Mouse (Mus musculus): ENCODE results near the gene Fgfr2. TPM values are rescaled to one million over a fixed set of nuclear protein-coding genes. Genes with fewer than 3 reads are reported as not detected.
"Not testable (repeated sequence)": the region's sequence is repeated elsewhere in the genome, so short reads cannot be mapped to it uniquely, and the experiment has no call there.

Fgfr2 gene
- polyA plus RNA-seq, 1 experiment from 2014 or later, result 99.3 TPM

DNA sequence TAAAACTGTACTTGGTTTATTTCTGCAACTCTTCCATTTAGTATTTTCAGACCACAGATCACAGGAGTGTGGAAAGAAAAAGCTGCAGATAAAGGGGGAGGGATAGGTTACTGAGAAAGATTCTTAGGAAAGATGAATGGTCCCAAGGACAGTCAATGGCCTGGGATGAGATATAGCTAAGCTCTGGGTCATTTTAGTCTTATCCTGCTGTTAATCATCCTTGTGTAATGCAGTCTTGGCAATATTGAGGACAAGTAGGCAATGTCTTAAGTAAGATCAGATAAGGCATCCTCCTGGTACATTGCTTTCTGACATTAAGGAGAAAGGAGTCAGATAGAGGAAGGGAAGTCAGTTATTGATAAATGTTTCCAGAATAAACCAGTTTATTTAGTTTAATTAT, 1705.5 kb downstream of the Fgfr2 start:
- no peak for DNase-seq (ENCODE audit: low spot score)
- Histone ChIP-seq H3K27me3 (ENCODE audit: low read depth, poor library complexity, severe bottlenecking) (no peaks in the 10 kb centered on the region), H3K9me3 (replicated peaks) (no peaks in the 10 kb centered on the region), H3K4me3 (no peak overlapping the region), H3K27ac (replicated peaks) (no peak overlapping the region), H3K4me1 (no peaks in the 10 kb centered on the region), H3K36me3 (no peaks in the 10 kb centered on the region)

DNA sequence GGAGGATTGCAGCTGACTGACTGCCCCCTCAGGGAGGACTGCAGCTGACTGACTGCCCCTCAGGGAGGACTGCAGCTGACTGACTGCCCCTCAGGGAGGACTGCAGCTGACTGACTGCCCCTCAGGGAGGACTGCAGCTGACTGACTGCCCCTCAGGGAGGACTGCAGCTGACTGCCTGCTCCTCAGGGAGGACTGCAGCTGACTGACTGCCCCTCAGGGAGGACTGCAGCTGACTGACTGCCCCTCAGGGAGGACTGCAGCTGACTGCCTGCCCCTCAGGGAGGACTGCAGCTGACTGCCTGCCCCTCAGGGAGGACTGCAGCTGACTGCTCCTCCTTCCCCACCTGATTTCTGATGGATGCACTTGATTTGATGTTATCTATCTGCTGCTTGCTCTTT, 1706.4 kb downstream of the Fgfr2 start:
- H3K4me1 ChIP-seq; H3K9me3 ChIP-seq (replicated peaks); H3K27ac ChIP-seq (replicated peaks); H3K36me3 ChIP-seq; DNase-seq (ENCODE audit: low spot score); H3K4me3 ChIP-seq; H3K27me3 ChIP-seq (ENCODE audit: low read depth, poor library complexity, severe bottlenecking): not testable (repeated sequence)

DNA sequence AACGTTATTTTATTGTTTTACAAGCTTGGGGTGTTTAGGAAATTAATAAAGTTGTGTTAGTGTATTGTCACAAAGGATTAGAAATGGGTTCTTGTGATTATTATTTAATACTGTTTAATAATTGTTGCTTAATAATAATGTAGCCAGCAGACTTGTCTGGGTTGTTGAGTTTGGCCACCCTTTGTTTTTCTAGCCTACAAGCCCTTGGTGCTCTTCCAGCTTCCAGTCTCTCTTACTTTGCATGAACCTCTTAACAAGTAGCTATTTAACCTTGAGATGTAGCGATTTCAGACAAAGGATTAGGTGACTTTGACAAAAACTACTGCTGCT, 1711.2 kb downstream of the Fgfr2 start:
- no peak for DNase-seq (ENCODE audit: low spot score)
- H3K27me3 ChIP-seq (ENCODE audit: low read depth, poor library complexity, severe bottlenecking), result no peaks in the 10 kb centered on the region
- H3K9me3 ChIP-seq (replicated peaks), result no peaks in the 10 kb centered on the region
- peaks cover 22% of the 10 kb centered on the region for H3K4me1 ChIP-seq
- H3K36me3 ChIP-seq, result no peaks in the 10 kb centered on the region
- H3K27ac ChIP-seq (replicated peaks), result no peak overlapping the region
- 75% methylated on average over 2 of the region's 2 CpGs for WGBS
- no peak overlapping the region for H3K4me3 ChIP-seq

DNA sequence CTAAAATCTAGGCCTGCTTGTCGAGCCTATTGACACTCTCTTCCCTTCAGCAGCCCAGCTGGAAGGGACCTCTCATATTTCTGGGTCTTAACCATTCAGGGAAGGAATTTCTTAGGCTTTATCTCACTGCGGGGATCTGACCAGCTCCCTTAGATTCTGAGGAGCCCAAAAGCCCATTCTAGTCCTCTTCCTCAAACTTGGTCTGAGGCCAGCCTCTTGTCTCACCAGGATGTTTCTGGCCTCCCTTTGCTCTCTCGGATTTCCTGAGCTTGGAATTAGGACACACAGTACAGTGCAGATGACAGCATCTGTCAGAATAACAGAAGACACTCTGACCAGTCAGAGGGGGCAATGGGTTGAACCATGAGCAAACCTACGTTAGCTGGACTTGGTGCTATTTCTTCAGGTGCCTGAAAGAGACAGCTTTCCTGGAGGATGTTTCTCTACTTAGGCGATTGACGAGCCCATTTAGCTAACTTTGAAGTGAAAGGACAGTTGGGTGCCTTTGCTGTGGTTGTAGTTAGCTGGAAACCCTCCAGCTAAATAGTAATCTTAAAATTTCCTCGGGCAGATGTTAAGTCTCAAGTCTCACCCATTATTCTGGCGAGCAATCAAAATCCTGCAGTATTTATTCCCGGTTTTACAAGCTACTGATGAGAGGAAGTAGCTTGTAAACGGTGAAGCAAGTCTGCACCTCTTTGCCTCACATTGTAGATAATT, 1711.8 kb downstream of the Fgfr2 start:
- H3K27ac ChIP-seq (replicated peaks), result 0 out of 2 replicates have a peak overlapping the region, but pooled peaks have one; percentile 13
- H3K4me1 ChIP-seq, result peaks cover 22% of the 10 kb centered on the region
- WGBS, result 68% methylated on average over 10 of the region's 10 CpGs
- no peaks in the 10 kb centered on the region for H3K9me3 ChIP-seq (replicated peaks)
- H3K4me3 ChIP-seq, result peak overlapping the region; percentile 98
- H3K36me3 ChIP-seq, result peaks cover 1% of the 10 kb centered on the region; the same call in 1 of the 2 replicates
- no peaks in the 10 kb centered on the region for H3K27me3 ChIP-seq (ENCODE audit: low read depth, poor library complexity, severe bottlenecking)
- DNase-seq (ENCODE audit: low spot score), result no peak

DNA sequence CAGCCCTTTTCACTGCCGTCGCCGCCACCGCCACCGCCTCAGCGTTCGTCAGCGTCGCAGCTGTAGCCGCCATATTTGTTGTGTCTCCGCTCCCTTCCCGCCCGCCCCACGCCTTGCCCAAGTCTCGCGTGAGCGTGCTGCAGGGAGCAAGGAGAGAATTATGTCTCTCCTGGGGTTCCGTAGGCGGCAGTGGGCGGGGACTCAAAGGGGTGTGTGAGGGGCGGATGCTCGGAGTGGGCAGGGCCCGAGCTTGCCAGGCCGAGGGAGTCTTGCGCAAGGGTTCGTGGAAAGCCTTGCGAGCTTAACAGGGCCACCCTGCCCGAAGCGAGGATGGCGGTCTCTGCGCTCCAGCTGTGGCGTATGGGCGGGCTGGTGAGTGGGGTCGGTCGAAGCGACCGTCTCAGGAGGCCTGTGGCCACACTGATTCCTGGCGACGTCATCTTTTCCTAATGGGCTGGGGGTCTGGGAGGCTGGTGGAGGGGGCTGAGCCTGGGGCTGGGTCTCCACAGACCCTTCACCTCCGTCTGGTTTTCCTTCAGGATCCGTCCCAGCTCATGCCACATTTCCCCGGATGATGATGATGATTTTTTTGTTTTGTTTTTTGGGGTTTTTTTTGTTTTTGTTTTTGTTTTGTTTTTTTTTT, 1712.6 kb downstream of the Fgfr2 start, which contains the start of the genes Ikzf5 and Acadsb:
Gene Ikzf5, minus strand, starts transcription at position 106 of the 643 bp plus-strand sequence.
Gene Acadsb, plus strand, starts transcription at position 186 of the 643 bp plus-strand sequence.
- WGBS, result under 1% methylated on average over 42 of the region's 42 CpGs
- H3K4me3 ChIP-seq, result peak within 1 kb of the TSS; percentile 98
- H3K27ac ChIP-seq (replicated peaks), result peak within 1 kb of the TSS; percentile 94
- peak; percentile 97 for DNase-seq (ENCODE audit: low spot score)
- no peaks in the 10 kb centered on the region for H3K9me3 ChIP-seq (replicated peaks)
- peaks cover 22% of the 10 kb centered on the region for H3K4me1 ChIP-seq
- peaks cover 5% of the 10 kb centered on the region; the same call in 1 of the 2 replicates for H3K36me3 ChIP-seq
- H3K27me3 ChIP-seq (ENCODE audit: low read depth, poor library complexity, severe bottlenecking), result no peaks in the 10 kb centered on the region

DNA sequence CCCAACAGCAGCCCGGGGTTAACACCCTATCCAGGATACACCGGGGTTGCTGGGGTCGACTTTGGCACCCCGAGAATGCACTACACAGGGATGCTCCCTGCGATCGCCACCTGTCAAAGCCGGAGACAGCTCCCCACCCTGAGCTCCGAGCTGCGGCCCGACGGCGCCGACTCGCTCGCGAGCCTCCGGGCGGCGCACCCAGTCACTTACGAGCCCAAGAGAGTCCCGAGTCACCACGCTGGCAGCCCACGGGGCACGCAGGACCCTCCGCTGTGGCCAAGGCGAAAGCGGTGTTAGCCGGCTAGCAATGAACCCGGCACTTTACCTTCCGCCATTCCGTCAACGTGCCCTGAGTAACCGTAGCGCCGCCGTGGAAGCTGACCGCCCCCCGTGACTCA, 1713.2 kb downstream of the Fgfr2 start:
- H3K27me3 ChIP-seq (ENCODE audit: low read depth, poor library complexity, severe bottlenecking), result no peaks in the 10 kb centered on the region
- H3K4me1 ChIP-seq, result peaks cover 22% of the 10 kb centered on the region
- peaks cover 5% of the 10 kb centered on the region; the same call in 1 of the 2 replicates for H3K36me3 ChIP-seq
- 0% methylated on average over 38 of the region's 38 CpGs for WGBS
- no peak for DNase-seq (ENCODE audit: low spot score)
- H3K4me3 ChIP-seq, result peak overlapping the region; percentile 98
- peak overlapping the region; percentile 94 for H3K27ac ChIP-seq (replicated peaks)
- H3K9me3 ChIP-seq (replicated peaks), result no peaks in the 10 kb centered on the region

DNA sequence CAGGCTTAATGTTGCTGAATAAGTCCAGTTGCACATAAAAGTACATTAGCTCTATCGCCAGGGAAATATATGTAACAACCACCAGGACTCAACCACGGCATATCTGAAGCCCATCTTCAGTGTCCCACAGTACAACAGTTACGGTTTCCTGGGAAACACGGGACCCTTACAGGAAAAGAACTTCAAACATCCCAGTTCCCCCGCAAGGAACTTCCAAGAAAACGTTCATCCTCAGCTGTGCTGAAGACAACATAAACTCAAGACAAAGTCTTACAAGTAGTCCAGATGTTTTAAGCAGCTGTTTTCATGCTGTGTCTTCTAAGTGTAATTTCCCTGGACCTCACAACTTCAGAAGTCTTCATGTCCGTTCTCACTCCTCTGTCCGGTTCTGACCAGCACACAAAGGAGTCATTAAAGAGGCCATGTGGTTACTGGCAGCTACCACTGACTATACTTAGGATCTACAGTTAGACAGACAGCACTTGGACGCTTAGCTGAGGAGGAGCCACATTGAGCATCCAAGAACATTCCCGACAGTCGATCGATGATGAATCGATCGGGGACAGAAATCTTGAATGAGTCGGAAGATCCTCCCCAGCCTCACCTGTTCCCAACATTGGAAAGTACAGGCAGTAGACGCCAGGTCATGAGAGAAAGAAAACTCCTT, 1713.7 kb downstream of the Fgfr2 start:
- Histone ChIP-seq H3K4me1 (peaks cover 22% of the 10 kb centered on the region), H3K4me3 (peak overlapping the region; percentile 98), H3K36me3 (peaks cover 5% of the 10 kb centered on the region; the same call in 1 of the 2 replicates), H3K27ac (replicated peaks) (peak overlapping the region; percentile 94), H3K27me3 (ENCODE audit: low read depth, poor library complexity, severe bottlenecking) (no peaks in the 10 kb centered on the region), H3K9me3 (replicated peaks) (no peaks in the 10 kb centered on the region)
- DNase-seq (ENCODE audit: low spot score), result no peak
- WGBS, result 12% methylated on average over 16 of the region's 16 CpGs

DNA sequence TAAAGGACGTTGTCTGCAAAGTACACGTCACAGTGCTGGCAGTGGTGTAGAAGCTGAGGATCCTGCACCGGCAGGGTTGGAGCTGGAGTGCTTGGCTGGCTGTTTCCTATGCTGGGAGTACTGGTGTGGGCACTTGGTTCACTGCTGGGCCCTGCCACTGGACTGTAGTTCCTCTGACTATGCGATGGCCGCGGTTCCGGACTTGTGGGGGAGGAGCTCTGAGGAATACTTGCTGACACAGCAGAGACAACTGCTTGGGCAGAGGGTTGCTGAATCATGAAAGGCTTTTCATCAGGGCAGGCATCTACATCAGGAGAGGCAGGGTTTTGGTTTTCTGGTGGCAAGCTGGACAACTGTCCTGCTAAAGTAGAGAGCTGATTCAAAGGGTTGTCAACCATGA, 1731.4 kb downstream of the Fgfr2 start:
- H3K36me3 ChIP-seq, result peaks cover 66% of the 10 kb centered on the region
- not testable (repeated sequence) for H3K4me3 ChIP-seq; H3K27me3 ChIP-seq (ENCODE audit: low read depth, poor library complexity, severe bottlenecking); H3K27ac ChIP-seq (replicated peaks); H3K4me1 ChIP-seq; H3K9me3 ChIP-seq (replicated peaks); DNase-seq (ENCODE audit: low spot score)
- 92% methylated on average over 7 of the region's 7 CpGs for WGBS

DNA sequence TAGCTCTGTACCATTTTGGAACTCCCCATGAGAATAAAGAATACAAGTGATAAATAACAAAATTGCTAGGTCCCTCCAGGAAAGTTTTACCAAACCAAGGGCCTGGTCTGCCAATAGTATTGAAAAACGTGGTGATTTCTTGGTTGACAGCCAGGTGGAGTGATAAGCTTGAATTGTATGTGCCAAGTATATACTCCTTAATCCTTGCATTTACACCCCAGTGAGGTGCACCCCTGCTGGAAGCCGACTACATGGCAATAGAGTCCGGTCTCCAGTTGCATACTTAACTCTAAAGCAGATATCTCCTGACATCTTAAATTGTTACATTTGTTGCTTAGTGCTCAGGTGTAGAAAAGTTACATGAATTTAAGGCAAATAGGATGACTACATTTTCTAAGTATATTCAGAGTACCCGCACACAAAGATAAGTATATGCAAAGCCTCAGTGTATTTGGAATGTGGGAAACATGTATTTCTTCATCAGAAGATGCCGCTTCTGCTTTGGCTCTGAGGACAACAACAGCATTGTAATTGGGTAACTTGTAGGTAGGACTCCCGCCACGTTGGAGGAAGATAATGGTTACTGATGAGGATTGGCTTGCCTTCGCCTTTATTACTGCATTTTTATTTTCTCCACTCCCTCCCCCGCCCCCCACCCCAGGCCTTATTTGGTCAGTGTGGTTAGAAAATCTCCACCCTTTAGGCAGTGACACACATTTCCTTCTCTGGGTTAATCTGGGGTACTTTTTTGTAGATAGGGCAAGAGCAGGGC, 1751.1 kb downstream of the Fgfr2 start:
- 78% methylated on average over 9 of the region's 9 CpGs for WGBS
- H3K4me3 ChIP-seq, result peak overlapping the region; percentile 73
- no peaks in the 10 kb centered on the region for H3K9me3 ChIP-seq (replicated peaks)
- DNase-seq (ENCODE audit: low spot score), result no peak
- peaks cover 12% of the 10 kb centered on the region for H3K36me3 ChIP-seq
- no peaks in the 10 kb centered on the region for H3K27me3 ChIP-seq (ENCODE audit: low read depth, poor library complexity, severe bottlenecking)
- peaks cover 20% of the 10 kb centered on the region for H3K4me1 ChIP-seq
- H3K27ac ChIP-seq (replicated peaks), result peak overlapping the region; percentile 95; the same call in 1 of the 2 replicates

DNA sequence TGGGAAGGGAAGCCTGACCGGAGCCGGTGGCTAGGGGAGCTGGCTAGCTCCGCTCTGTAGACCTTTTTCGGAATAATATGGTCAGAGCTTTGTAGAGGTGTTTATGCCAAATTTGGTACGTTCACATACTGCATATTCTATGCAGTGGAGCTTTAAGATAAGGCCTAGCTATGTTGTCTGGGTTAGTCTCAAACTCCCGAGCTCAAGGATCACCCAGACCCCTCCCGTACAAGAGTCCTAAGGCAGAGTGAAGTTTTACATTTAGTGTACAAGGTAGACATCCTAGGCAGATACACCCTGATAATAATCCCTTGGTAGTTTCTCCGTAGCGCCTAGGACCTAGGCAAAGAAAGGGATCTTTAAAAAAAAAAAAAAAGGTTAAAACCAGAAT, 1751.7 kb downstream of the Fgfr2 start:
- 11% methylated on average over 9 of the region's 9 CpGs for WGBS
- no peak for DNase-seq (ENCODE audit: low spot score)
- Histone ChIP-seq H3K9me3 (replicated peaks) (no peaks in the 10 kb centered on the region), H3K27me3 (ENCODE audit: low read depth, poor library complexity, severe bottlenecking) (no peaks in the 10 kb centered on the region), H3K4me1 (peaks cover 20% of the 10 kb centered on the region), H3K4me3 (peak overlapping the region; percentile 73), H3K27ac (replicated peaks) (peak overlapping the region; percentile 95), H3K36me3 (peaks cover 12% of the 10 kb centered on the region)

DNA sequence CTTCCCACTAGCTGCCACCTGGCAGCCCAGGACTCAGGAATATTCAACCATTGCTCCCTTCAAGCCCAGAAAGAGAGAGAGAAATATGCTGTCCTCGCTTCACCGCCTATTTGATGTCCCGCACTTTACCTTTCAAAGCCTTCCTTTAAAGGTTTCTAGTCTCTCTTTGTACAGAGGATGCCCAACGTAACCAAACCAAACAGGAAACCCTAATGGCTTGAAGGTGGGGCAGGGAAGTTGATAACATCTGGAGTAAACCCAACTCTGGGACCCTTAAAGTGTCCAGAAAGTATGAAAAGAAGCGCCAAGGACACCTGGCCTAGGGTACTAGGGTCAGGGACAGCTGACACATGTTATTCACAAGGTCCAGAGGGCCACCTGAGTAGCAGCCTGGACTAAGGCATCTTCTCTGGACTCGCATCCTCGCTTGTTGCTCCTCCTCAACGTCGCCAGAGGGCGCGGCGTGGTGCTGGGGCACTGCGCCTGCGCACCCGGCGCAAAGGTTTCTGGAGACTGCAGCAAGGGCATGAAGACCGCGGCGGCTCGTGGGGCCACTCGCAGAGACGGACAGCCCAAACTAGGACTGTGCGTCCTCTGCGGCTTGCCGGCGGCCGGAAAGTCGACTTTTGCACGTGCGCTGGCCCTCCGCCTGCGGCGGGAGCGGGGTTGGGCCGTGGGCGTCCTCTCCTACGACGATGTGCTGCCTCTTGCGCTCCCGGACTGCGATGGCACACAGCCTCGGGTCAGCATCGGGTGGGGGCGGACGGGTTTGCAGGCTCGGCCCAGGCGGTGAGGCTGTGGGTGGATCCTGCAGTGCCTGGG, 1752.3 kb downstream of the Fgfr2 start, which contains the start of gene Pstk:
Gene Pstk, plus strand, starts transcription at position 494 of the 822 bp plus-strand sequence.
- Histone ChIP-seq H3K27ac (replicated peaks) (peak within 1 kb of the TSS; percentile 95), H3K4me1 (peaks cover 20% of the 10 kb centered on the region), H3K4me3 (peak within 1 kb of the TSS; percentile 73), H3K27me3 (ENCODE audit: low read depth, poor library complexity, severe bottlenecking) (no peaks in the 10 kb centered on the region), H3K9me3 (replicated peaks) (no peaks in the 10 kb centered on the region), H3K36me3 (peaks cover 12% of the 10 kb centered on the region)
- WGBS, result 5% methylated on average over 47 of the region's 47 CpGs
- peak; percentile 91 for DNase-seq (ENCODE audit: low spot score)

DNA sequence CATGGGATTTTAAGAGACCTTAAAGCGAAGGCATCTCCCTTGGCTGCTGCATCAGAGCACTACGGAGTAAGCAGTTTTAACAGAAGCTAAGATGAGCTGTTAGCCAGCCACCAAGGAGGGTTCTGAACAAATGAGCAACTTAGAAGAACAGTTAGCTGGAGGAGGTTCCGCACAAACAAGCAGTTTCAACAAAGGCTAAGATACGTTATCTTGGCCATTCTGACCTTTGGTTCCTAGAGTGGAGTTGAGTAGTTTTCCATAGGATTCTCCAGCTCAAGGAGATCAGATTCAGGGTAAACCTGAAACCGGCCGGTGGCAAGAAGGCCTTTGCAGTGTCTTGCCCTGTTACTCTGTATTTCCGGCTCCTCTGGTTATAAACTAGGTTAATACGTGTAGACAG, 1759.0 kb downstream of the Fgfr2 start:
- DNase-seq (ENCODE audit: low spot score), result no peak
- Histone ChIP-seq H3K4me3 (no peak overlapping the region), H3K27me3 (ENCODE audit: low read depth, poor library complexity, severe bottlenecking) (peaks cover 7% of the 10 kb centered on the region; the same call in 1 of the 2 replicates), H3K9me3 (replicated peaks) (no peaks in the 10 kb centered on the region), H3K4me1 (peaks cover 22% of the 10 kb centered on the region), H3K36me3 (peaks cover 19% of the 10 kb centered on the region), H3K27ac (replicated peaks) (no peak overlapping the region)
- WGBS, result 94% methylated on average over 8 of the region's 8 CpGs
